Mouse (Mus musculus): ENCODE data around the gene Piwil1.

DNA sequence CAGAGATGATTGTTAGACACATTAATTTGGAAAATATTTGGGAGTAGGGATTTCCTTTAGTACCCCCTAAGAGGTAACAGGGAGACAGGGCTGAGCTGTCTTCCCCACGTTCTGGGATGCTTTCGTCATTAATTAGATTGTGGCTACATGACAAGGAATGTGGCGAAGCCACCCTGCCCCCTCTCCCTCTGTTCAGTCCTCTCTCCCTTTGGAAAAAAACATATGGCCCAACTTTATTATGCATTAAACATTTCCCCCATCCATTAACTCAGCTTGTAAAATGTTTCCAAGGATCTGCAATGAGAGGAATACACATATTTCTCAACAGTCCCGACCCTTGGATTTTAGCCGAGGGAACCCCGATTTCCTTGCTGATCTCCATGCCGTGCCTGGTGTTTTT, 35.0 kb upstream of the Piwil1 start:
- TF ChIP-seq CTCF (IDR thresholded peaks at IDR 0.05; ENCODE audit: insufficient read depth, low read length) (no peak), POLR2A (IDR thresholded peaks at IDR 0.05; ENCODE audit: borderline replicate concordance, extremely low read depth, low read depth, low read length) (no peak)

Measured in lung, adult 2 months (tissue).